Mouse (Mus musculus) right cerebral cortex, postnatal 10 days (tissue): Measurements from ENCODE around the gene Rbms3.

Experiments
- DNase-seq, 2 experiments: peaks; one replicate each; pipeline ENCODE4 v3.0.0; 2021; ENCODE audit warnings: low spot score in 2 of 2

Gene Rbms3

GRCm38 (mm10) chr9:117107926-117108325, 521.8 kb downstream of the Rbms3 start:
- no peak for DNase-seq

GRCm38 (mm10) chr9:117102198-117102930, 527.3 kb downstream of the Rbms3 start:
- DNase-seq: no peak

GRCm38 (mm10) chr9:117100181-117100580, 529.5 kb downstream of the Rbms3 start:
- DNase-seq: no peak

GRCm38 (mm10) chr9:117093551-117093950, 536.2 kb downstream of the Rbms3 start:
- no peak for DNase-seq

GRCm38 (mm10) chr9:117092177-117092555, 537.5 kb downstream of the Rbms3 start:
- DNase-seq: no peak

- no peak for DNase-seq
Observed at GRCm38 (mm10) chr9:117091253-117092176, 538.2 kb downstream of the Rbms3 start.

- peak; percentile 56 to 59 for DNase-seq
Observed at GRCm38 (mm10) chr9:117089409-117090147, 540.1 kb downstream of the Rbms3 start.

- DNase-seq: no peak
Observed at GRCm38 (mm10) chr9:117088309-117088708, 541.4 kb downstream of the Rbms3 start.

GRCm38 (mm10) chr9:117085706-117086105, 544.0 kb downstream of the Rbms3 start:
- DNase-seq: no peak

GRCm38 (mm10) chr9:117084471-117084870, 545.2 kb downstream of the Rbms3 start:
- DNase-seq: no peak

GRCm38 (mm10) chr9:117079471-117079870, 550.2 kb downstream of the Rbms3 start:
- no peak for DNase-seq

- no peak for DNase-seq
Observed at GRCm38 (mm10) chr9:117077548-117077947, 552.2 kb downstream of the Rbms3 start.

- no peak for DNase-seq
Observed at GRCm38 (mm10) chr9:117076785-117077184, 552.9 kb downstream of the Rbms3 start.

- DNase-seq: no peak
Observed at GRCm38 (mm10) chr9:117072433-117073099, 557.1 kb downstream of the Rbms3 start.

- no peak for DNase-seq
Observed at GRCm38 (mm10) chr9:117070616-117071015, 559.1 kb downstream of the Rbms3 start.

- DNase-seq: no peak
Observed at GRCm38 (mm10) chr9:117069232-117069631, 560.5 kb downstream of the Rbms3 start.

- DNase-seq: no peak
Observed at GRCm38 (mm10) chr9:117067703-117068419, 561.9 kb downstream of the Rbms3 start.

- DNase-seq: no peak
Observed at GRCm38 (mm10) chr9:117066502-117066901, 563.2 kb downstream of the Rbms3 start.

- DNase-seq: no peak
Observed at GRCm38 (mm10) chr9:117065601-117066000, 564.1 kb downstream of the Rbms3 start.

GRCm38 (mm10) chr9:117059586-117059985, 570.1 kb downstream of the Rbms3 start:
- no peak for DNase-seq

GRCm38 (mm10) chr9:117059135-117059534, 570.6 kb downstream of the Rbms3 start:
- no peak for DNase-seq
